Comparison of ENCODE assay signal across 20 mouse cellular contexts in the genomic region with DNA sequence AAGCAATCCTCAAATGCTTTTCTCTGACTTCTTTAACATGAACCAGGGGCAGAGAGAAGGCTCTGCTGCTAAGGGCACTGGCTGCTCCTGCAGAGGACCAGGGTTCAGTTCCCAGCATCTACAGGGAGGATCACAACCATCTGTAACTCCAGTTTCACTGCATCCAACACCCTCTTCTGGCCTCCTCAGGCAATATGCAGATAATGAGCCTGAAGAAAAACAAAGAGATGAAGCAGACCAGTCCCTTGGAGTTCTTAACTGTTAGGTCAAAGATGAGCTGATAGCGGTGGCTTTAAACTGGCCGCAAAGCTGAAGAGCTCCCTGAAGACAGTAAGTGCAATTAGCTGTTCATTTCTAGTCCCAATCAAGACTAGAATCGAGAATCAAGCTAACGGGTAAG.
"Had no signal": no experiment of that assay in that cellular context is flagged by ENCODE, and none has a peak within 500 bp of the region (broad histone marks: within the 10 kb centered on the region; RNA-seq: fewer than 3 reads in every experiment).

No protein-coding gene starts in this region.

- H3K27me3 ChIP-seq: midbrain, embryonic 12.5 days; neural tube, embryonic 13.5 days; neural tube, embryonic 15.5 days had no signal

- H3K4me2 ChIP-seq: lung, embryonic 14.5 days; midbrain, embryonic 12.5 days; neural tube, embryonic 13.5 days; neural tube, embryonic 15.5 days had no signal

- DNase-seq: lung, adult 18-20 months; lung, embryonic 14.5 days; lung, postnatal 10 days; lung, postnatal 4 days; midbrain, embryonic 14.5 days; retina, postnatal 1 day; right cerebral cortex, adult 18-20 months; right cerebral cortex, postnatal 25 days; right cerebral cortex, postnatal 4 days; spleen, adult 18-20 months; thymus, adult 18-20 months; thymus, postnatal 25 days; thymus, postnatal 4 days had no signal

- H3K36me3 ChIP-seq: midbrain, embryonic 10.5 days; midbrain, embryonic 12.5 days; neural tube, embryonic 13.5 days; neural tube, embryonic 15.5 days had no signal

- ATAC-seq: midbrain, embryonic 16.5 days had no signal

- H3K4me1 ChIP-seq: midbrain, embryonic 10.5 days; midbrain, embryonic 12.5 days; neural tube, embryonic 13.5 days; neural tube, embryonic 15.5 days had no signal

- H3K4me3 ChIP-seq: megakaryocyte, embryonic 14.5 days; midbrain, embryonic 10.5 days; midbrain, embryonic 12.5 days; myocyte; neural tube, embryonic 13.5 days; neural tube, embryonic 15.5 days had no signal

- H3K9ac ChIP-seq: lung, embryonic 14.5 days; midbrain, embryonic 12.5 days; neural tube, embryonic 13.5 days; neural tube, embryonic 15.5 days had no signal

- H3K27ac ChIP-seq: midbrain, embryonic 10.5 days; midbrain, embryonic 12.5 days; neural tube, embryonic 13.5 days; neural tube, embryonic 15.5 days had no signal

- H3K9me3 ChIP-seq: midbrain, embryonic 10.5 days; midbrain, embryonic 12.5 days; neural tube, embryonic 13.5 days; neural tube, embryonic 15.5 days had no signal
